Mouse (Mus musculus) layer of hippocampus, adult 8-10 months (tissue): ENCODE data around the gene Btg4. TPM values are rescaled to one million over a fixed set of nuclear protein-coding genes. Genes with fewer than 3 reads are reported as not detected.

Experiments used
- DNase-seq, 2 experiments: peaks; one replicate each; pipeline ENCODE4 v3.0.0; 2022; ENCODE audit warnings: low spot score in 2 of 2
- microRNA-seq, 2 experiments: library from miRNA; unstranded; fragments of <30 nt; microRNA quantifications; one replicate each; pipeline ENCODE4 v1.2.0; 2022
- total RNA-seq, 4 experiments: library from RNA; stranded (reverse); gene quantifications; 2 replicates each; pipeline ENCODE4 v1.2.4; 2022

The Btg4 gene
- total RNA-seq, 4 experiments from 2014 or later: not detected

DNA sequence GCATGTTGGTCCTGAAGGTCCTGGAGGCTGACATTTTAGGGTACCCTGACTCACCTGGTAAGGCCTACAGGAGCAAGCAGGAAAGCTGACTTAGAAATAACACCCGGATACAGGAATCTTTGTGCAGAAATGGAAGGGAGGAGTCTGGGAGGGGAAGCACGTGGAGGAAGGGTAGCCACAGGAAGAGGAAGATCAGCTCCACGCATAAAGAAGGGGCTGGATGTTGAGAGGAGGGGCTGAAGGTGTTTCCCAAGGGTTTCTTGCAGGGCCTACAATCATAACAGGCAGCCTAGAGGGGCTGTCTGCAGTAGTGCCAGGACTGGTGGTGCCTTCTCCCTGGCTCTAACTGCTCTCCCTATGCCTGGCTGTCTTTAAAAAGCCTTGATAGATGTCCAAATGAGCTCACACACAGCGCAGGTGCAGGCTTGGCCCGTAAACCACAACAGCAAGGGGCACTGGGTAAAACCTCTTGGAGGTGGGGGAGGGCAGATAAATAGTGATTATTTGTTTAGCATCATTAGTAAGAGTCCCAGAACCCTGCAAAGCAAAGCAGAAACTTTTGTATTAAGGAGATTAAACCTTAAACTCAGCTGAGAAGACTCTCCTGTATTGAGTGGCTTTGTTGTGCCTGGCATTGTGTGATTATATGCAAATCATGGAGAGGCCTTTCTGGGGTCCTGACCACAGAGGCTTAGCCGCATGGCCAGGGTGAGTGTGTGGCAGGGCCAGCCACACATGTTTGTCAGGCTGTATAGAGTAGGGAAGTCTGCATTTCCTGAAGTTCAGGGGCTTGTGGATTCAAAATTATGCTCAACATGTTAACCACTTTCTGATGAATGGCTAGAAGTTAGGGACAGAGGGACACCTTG, 104.8 kb downstream of the Btg4 start, which contains the start of gene Gm32742:
Gene Gm32742 (minus strand): TSS at position 206 of the 869 bp plus-strand sequence.
- DNase-seq: no peak

DNA sequence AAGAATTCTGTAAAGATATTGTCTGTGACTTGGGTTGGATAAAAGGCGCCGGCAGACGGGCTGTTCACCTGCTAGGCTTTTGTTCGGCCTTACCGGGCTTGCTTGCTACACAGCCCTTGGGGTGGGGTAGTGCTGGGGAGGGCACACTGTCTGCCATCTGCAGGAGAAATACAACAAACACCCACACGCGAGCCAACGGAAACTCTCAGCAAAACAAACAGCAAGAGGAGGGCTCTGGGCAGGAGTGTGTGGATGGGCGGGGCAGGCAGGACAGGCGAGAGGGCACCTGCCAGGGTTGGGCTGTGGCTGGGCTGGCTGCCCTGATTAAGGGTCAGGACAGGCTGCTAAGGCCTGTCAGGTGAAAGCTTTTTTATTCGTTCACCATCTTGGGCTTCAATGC, 107.3 kb downstream of the Btg4 start:
- no peak for DNase-seq

DNA sequence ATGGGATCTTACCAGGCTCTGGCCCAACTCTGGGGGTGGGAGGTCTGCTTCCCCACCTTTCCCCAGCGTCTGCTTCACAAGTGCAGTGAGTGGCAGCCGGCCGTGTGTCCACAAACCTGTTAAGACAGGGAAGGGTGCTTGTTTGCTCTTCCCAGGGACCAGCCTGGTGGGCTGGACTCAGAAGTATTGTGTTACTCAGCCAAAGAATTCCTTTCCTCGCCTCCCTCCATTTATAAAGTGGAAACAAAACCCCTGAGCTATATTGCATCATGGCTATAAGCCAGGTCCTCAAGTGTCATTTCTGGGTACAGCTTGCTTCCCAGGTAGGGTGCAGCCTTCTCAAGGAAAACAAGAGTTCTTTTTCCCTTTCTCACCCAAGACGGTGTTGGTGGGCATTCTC, 108.0 kb downstream of the Btg4 start:
- no peak for DNase-seq

DNA sequence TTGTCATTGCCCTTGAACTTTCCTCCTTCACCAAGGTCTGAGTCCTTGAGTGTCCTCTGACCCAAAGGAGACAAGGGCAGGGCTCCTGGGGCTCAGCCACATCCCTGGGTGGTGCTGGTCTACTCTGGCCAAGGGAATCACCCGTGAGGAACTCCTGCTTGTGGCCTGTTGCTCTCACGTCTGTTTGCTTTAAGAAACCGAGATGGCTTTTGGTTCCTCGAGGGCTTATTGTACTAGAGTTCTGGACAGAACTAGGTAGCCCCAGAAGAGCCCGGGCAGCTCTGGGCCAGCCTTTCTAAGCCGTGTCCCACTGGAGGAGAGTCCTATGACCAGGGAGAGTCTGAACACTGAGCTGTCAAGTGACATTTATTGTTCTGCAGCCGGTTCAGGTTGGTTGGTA, 108.4 kb downstream of the Btg4 start:
- no peak for DNase-seq

Small RNA genes lying within 50 kb of the gene (microRNA-seq; reads per million reads assigned to microRNA genes)
- gene Mir34b: 20.0 to 40.2 reads per million in 2 experiments
- gene Mir34c: 323 to 2,232 reads per million in 2 experiments

Other genes starting within 250 kb of the Btg4 start
- gene Ppp2r1b, start 215.6 kb upstream of the Btg4 start, total RNA-seq: 10 to 100 TPM; 17.0 to 20.1 (median 19.4) TPM
- gene Sik2, start 51.8 kb upstream of the Btg4 start, total RNA-seq: 10 to 100 TPM; 34.7 to 40.4 (median 39.4) TPM
- 1 to 10 TPM; 5.9 to 7.2 (median 6.7) TPM for gene Layn, start 16.2 kb downstream of the Btg4 start, total RNA-seq
- under 1 TPM in 2 of 4 experiments, not detected in 2; 0.34 to 0.49 TPM for gene 4833427G06Rik, start 41.2 kb downstream of the Btg4 start, total RNA-seq
- under 1 TPM in 1 of 4 experiments, not detected in 3; 0.10 TPM for gene Gm32742, start 104.6 kb downstream of the Btg4 start, total RNA-seq
- gene Pou2af1, start 152.8 kb downstream of the Btg4 start, total RNA-seq: not detected
- gene Colca2, start 217.7 kb downstream of the Btg4 start, total RNA-seq: 1 to 10 TPM in 3 of 4 experiments, under 1 TPM in 1; 0.87 to 1.7 (median 1.5) TPM